Mouse (Mus musculus): ENCODE results near the gene Gm21970. TPM values are rescaled to one million over a fixed set of nuclear protein-coding genes. Genes with fewer than 3 reads are reported as not detected.

The Gm21970 gene
- polyA plus RNA-seq, 1 experiment from 2014 or later: not detected

DNA sequence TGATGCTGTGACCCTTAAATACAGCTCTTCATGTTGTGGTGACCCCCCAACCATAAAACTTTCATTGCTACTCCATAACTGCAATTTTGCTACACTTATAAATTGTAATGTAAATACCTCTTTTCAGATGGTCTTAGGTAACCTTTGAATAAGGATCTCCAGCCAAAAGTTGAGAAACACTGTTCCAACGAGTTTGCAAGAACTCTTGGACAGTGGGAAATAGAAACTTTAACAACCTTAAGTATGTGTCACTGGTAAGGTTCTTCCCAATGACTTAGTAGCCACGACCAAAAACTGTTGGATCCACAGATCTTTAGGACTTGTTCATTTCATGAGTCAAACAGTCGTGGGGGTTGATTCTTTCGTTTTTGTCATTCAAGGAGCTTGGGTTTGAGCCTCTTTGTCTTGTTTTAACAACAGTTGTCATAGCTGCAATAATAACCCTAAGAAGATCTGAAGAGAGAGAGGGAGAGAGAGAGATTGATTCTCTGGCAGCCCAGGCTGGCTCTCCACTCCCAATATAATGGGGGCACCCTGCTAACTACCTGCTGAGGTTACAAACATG lies 72.4 kb downstream of the Gm21970 start:
- WGBS: 62% methylated on average over 4 of the region's 4 CpGs
- Histone ChIP-seq H3K9ac (replicated peaks; ENCODE audit: low read depth) (no peak overlapping the region), H3K9me3 (ENCODE audit: low read length) (no peaks in the 10 kb centered on the region), H3K4me2 (replicated peaks; ENCODE audit: low read depth, low read length) (peak overlapping the region; percentile 97), H3K4me3 (ENCODE audit: low read depth, low read length) (peak overlapping the region; percentile 52), H3K27me3 (replicated peaks; ENCODE audit: insufficient read depth, low read length) (no peaks in the 10 kb centered on the region), H3K4me1 (ENCODE audit: insufficient read depth, low read depth, low read length) (peaks cover 10% of the 10 kb centered on the region; the same call in 1 of the 2 replicates), H3K27ac (ENCODE audit: low read length) (peak overlapping the region; percentile 86), H3K36me3 (ENCODE audit: insufficient read depth, low read length) (no peaks in the 10 kb centered on the region)
- ATAC-seq: no peak
- TF ChIP-seq EP300 (IDR thresholded peaks at IDR 0.05): no peak
- TF ChIP-seq CTCF (IDR thresholded peaks at IDR 0.05): no peak
- DNase-seq (ENCODE audit: low spot score): peak; percentile 51

DNA sequence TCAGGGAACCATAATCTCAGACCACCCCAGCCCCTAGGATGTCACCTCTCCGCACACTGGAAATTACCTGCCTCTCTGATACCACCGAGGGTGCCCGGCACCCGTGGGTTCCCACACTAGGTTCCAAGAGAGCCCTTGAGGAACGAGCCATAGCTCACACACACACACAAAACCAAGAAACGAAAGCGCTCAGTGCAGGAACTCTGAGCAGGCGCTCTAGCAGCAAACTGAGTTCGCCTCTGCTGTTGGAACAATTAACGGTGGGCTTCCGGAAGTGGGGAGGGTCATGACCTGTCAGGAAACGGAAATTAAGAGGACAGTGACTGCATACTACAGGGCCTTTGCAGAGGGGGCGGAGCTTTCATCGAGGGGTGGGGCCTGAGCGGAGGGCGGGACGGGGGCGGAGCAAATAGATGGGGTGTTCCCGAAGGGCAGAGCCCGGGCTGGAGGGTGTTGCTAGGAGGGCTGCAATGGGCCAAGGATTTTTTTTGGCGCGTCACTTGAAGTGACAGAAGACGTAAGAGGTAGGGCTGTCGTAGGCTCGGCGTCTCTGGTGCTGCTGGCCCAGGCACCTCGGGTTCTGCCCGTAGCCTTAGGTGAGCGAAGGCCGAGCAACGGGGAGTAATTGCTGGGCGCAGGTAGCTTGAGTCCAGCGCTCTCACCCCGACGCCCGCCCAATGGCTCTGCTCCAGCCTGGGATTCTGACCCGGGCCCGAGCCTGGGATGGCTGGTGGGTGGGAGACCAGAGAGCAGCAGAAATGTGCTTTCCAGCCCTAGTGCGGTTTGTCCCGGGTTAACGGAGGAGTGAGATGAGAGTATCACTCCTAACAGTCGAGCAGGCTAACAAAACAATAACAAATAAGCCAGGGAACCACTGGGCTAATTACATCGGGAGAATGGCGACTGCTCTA lies 73.3 kb downstream of the Gm21970 start:
- no peaks in the 10 kb centered on the region for H3K27me3 ChIP-seq (replicated peaks; ENCODE audit: insufficient read depth, low read length)
- peak overlapping the region; percentile 51 for H3K9ac ChIP-seq (replicated peaks; ENCODE audit: low read depth)
- ATAC-seq: peak; percentile 95
- H3K4me1 ChIP-seq (ENCODE audit: insufficient read depth, low read depth, low read length): peaks cover 10% of the 10 kb centered on the region; the same call in 1 of the 2 replicates
- DNase-seq (ENCODE audit: low spot score): peak; percentile 97
- peak; percentile 78 for TF ChIP-seq EP300 (IDR thresholded peaks at IDR 0.05)
- TF ChIP-seq CTCF (IDR thresholded peaks at IDR 0.05): no peak
- no peaks in the 10 kb centered on the region for H3K36me3 ChIP-seq (ENCODE audit: insufficient read depth, low read length)
- peak overlapping the region; percentile 97 for H3K4me2 ChIP-seq (replicated peaks; ENCODE audit: low read depth, low read length)
- peak overlapping the region; percentile 86 for H3K27ac ChIP-seq (ENCODE audit: low read length)
- WGBS: 3% methylated on average over 44 of the region's 44 CpGs
- H3K9me3 ChIP-seq (ENCODE audit: low read length): no peaks in the 10 kb centered on the region
- H3K4me3 ChIP-seq (ENCODE audit: low read depth, low read length): peak overlapping the region; percentile 52

DNA sequence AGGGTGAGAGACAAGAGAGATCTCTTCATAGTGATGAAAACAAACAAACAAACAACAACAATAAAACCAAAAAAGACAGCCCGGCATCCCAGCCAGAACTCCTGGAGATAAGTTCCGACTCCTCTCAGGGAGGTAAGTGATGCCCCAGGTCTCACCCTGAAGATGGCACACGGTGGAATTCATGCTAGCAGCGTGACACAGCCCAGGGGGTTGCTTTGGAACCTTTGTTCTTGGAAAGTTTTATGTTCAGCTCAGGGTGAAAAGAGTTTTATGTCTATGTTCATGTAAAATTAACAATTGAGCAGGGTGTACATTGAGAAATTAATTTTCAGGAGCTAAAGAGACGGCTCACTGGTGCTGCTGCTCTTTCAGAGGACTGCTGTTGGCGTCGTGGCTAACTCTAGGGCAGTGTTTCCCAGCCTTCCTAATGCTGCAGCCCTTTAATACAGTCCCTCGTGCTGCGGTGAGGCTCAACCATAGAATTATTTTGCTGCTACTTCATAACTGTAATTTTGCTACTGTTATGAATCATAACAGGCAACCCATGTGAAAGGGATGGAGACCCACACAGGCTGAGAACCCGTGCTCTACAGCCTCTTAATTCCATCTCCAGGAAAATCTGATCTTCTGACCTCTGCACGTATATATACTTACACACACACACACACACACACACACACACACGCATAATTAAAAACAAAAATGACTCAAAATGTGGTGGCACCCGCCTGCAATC lies 74.2 kb downstream of the Gm21970 start:
- TF ChIP-seq CTCF (IDR thresholded peaks at IDR 0.05) (no peak), EP300 (IDR thresholded peaks at IDR 0.05) (no peak)
- H3K4me1 ChIP-seq (ENCODE audit: insufficient read depth, low read depth, low read length): peaks cover 10% of the 10 kb centered on the region; the same call in 1 of the 2 replicates
- peak overlapping the region; percentile 97 for H3K4me2 ChIP-seq (replicated peaks; ENCODE audit: low read depth, low read length)
- no peaks in the 10 kb centered on the region for H3K9me3 ChIP-seq (ENCODE audit: low read length)
- 46% methylated on average over 13 of the region's 13 CpGs for WGBS
- no peaks in the 10 kb centered on the region for H3K27me3 ChIP-seq (replicated peaks; ENCODE audit: insufficient read depth, low read length)
- H3K36me3 ChIP-seq (ENCODE audit: insufficient read depth, low read length): no peaks in the 10 kb centered on the region
- H3K4me3 ChIP-seq (ENCODE audit: low read depth, low read length): peak overlapping the region; percentile 52
- peak overlapping the region; percentile 51 for H3K9ac ChIP-seq (replicated peaks; ENCODE audit: low read depth)
- peak overlapping the region; percentile 86; the same call in 1 of the 2 replicates for H3K27ac ChIP-seq (ENCODE audit: low read length)
- ATAC-seq (no peak), DNase-seq (ENCODE audit: low spot score) (no peak)

DNA sequence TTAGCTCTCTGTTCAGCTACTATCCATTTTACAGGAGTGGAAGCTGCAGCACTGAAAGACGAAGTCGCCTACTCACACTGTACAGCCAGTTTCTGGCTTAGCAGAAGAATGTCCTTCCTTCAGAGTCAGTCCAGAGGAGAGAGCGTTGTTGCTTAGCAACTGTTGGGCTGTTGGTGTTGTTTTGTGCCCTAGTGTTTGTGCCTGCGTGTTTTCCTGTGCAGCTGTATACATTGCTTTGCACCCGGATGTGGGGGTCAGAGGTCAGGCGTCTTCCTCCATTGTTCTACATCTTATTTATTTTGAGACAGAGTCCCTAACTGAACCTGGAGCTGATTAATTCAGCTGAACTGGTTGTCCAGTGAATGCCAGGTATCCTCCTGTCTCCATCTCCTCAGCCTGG lies 75.0 kb downstream of the Gm21970 start:
- H3K4me3 ChIP-seq (ENCODE audit: low read depth, low read length): no peak overlapping the region
- no peaks in the 10 kb centered on the region for H3K36me3 ChIP-seq (ENCODE audit: insufficient read depth, low read length)
- H3K9ac ChIP-seq (replicated peaks; ENCODE audit: low read depth): no peak overlapping the region
- WGBS: 47% methylated on average over 6 of the region's 6 CpGs
- H3K4me2 ChIP-seq (replicated peaks; ENCODE audit: low read depth, low read length): no peak overlapping the region
- H3K27ac ChIP-seq (ENCODE audit: low read length): peak overlapping the region; percentile 66
- DNase-seq (ENCODE audit: low spot score): peak; percentile 76
- TF ChIP-seq CTCF (IDR thresholded peaks at IDR 0.05) (no peak), EP300 (IDR thresholded peaks at IDR 0.05) (peak; percentile 89)
- peaks cover 10% of the 10 kb centered on the region; the same call in 1 of the 2 replicates for H3K4me1 ChIP-seq (ENCODE audit: insufficient read depth, low read depth, low read length)
- no peaks in the 10 kb centered on the region for H3K9me3 ChIP-seq (ENCODE audit: low read length)
- no peaks in the 10 kb centered on the region for H3K27me3 ChIP-seq (replicated peaks; ENCODE audit: insufficient read depth, low read length)
- peak; percentile 53 for ATAC-seq

Other genes starting within 250 kb of the Gm21970 start
- not detected in 2 replicates for gene Olig2, start 166.3 kb upstream of the Gm21970 start, polyA plus RNA-seq (2015; fragmentation: Nextera tagmentation; extraction: Ambion mirVana)
- not detected in 2 replicates for gene Olig1, start 121.9 kb upstream of the Gm21970 start, polyA plus RNA-seq (2015; fragmentation: Nextera tagmentation; extraction: Ambion mirVana)
- 94.1 and 104 TPM in 2 replicates for gene Ifnar2, start 18.9 kb upstream of the Gm21970 start, polyA plus RNA-seq (2015; fragmentation: Nextera tagmentation; extraction: Ambion mirVana)
- 90.5 and 106 TPM in 2 replicates for gene Il10rb, start 14.4 kb downstream of the Gm21970 start, polyA plus RNA-seq (2015; fragmentation: Nextera tagmentation; extraction: Ambion mirVana)
- gene Ifnar1, start 93.5 kb downstream of the Gm21970 start, polyA plus RNA-seq (2015; fragmentation: Nextera tagmentation; extraction: Ambion mirVana): 40.3 and 44.9 TPM in 2 replicates
- 64.4 and 78.1 TPM in 2 replicates for gene Ifngr2, start 155.4 kb downstream of the Gm21970 start, polyA plus RNA-seq (2015; fragmentation: Nextera tagmentation; extraction: Ambion mirVana)
- gene Tmem50b, start 206.1 kb downstream of the Gm21970 start, polyA plus RNA-seq (2015; fragmentation: Nextera tagmentation; extraction: Ambion mirVana): 160 and 169 TPM in 2 replicates
- 6.1 and 6.2 TPM in 2 replicates for gene Dnajc28, start 227.3 kb downstream of the Gm21970 start, polyA plus RNA-seq (2015; fragmentation: Nextera tagmentation; extraction: Ambion mirVana)

Data from lung, postnatal 0 days (tissue).